Mouse (Mus musculus) urinary bladder, postnatal 25 days (tissue): Measurements from ENCODE around the gene Esr1.

Experiments used
- DNase-seq: peaks from one replicate; pipeline ENCODE4 v3.0.0; 2022; ENCODE audit warnings: low spot score

The Esr1 gene

DNA sequence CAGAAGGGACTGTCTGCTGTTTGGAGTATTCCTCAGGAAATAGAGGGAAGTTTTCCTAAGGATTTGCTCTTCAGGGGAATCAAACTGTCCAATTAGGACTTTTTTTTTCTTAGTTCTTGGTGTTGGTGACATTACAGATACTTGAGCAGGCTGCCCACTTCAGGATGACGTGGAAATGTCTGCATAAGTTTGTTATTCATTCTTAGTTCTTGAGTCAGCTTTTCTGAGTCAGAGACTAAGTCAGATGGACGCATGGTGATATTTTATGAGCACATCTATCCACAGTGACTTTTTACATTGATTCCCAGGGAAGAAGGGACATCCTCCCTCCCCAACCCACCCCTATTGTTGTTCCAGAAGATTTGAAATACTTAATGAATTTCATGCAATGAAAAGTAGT lies 372.5 kb downstream of the Esr1 start:
- DNase-seq, result no peak

DNA sequence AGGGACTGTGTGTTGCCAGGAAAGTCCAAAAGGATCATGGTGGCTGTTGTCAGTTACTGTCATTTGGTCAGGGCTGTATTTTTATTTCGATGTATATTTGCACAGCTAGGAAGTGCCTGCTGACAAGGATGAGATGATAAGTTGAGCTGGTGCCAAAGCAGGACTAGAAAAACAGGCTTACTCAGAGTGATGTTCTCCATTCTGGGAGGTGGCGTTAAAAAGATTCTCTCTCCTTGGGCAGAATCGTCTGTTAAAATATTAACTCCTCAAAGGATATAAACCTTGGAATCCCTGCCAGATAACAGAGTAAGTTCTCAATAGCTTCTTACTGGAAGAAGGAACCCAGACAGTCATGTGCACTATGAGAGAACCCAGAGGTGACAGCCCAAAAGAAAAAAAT lies 382.4 kb downstream of the Esr1 start:
- DNase-seq, result no peak

DNA sequence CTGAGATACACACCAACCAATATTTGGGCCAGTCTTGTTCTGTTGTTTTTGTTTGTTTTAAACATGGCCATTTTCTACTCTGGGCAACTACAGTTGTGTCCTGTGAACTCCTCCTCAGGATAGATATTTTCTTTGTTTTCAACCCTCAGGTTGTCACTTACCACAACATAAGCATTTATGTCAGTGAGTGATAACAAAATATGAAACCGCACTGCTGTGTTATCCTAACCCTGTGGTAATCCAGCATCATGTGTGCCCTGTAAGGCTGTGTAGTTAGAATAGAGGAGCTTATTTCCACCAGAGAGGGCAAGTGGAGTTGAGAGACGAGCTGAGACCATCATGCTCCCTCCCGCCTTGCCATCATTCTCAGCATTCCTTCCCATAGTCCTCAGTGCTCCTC lies 385.2 kb downstream of the Esr1 start:
- DNase-seq, result no peak

- DNase-seq, result no peak
Measured at GRCm38 (mm10) chr10:5008795-5009366, 397.5 kb downstream of the Esr1 start.

DNA sequence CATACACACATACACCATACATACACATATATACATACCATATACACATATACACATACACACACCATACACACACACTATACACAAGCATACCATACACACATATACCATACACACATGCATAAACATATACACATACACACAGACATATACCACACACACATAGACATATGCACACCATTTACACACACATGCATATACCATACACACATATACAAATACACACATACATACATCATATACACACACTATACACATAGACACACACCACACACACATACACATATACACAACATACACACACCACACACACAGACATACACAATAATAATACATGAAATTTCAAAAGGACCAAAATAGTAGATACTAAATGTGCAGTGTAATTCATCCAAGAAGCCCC lies 400.6 kb downstream of the Esr1 start:
- DNase-seq, result no peak

DNA sequence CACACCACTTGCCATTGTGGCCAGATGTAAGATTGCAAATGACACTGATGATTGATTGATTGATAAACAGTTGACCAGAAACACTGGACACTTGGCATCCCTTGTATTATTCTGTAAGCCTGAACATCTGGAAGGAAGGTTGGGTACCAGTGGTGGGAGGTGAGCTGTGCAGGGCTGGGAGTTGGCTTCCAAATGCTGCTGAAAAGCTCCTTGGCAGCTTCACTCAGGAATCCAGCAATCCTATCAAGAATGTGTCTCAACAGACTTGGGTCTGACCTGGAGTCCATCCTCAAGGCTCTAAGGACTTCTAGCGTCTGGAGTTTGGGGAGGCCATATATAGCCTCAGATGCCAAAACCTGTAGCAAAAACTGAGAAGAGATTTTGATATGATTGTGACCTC lies 403.6 kb downstream of the Esr1 start:
- DNase-seq, result no peak

DNA sequence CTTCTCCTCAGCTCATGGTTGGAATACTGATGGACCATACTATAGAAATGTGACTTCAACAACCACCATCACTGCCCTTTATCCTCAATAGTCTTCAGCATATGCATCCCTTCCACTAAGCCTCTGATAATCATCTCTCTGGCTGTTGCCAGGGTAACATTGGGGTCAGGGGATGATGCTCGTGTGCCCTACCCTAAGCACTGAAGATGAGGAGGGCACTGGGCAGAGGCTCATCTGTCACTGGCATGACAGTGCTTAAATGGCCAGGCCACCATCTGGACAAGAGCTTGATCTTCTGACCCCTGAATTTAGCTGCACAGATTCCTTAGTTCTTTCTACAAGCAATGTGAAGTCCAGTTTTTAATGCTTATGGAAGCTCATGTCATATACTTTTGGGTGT lies 405.8 kb downstream of the Esr1 start:
- DNase-seq, result no peak

DNA sequence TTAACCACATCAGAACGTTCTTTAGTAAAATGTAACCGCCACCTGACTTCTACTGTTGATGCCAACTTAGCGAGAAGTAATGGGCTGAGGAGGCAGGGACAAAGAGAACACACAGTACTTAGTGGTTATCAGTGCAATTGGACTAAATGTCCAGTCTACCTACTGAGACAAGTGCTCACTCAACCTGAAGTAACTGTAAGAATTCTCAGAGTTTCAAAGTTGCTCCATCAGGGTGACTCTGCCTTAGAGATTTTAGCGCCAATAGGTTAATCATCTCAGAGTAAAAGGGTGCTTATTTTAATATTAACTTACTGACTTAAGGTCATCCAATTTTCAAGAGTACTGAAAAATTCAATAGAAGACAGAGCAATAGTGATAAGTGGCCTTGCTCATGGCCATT lies 414.5 kb downstream of the Esr1 start:
- no peak for DNase-seq

DNA sequence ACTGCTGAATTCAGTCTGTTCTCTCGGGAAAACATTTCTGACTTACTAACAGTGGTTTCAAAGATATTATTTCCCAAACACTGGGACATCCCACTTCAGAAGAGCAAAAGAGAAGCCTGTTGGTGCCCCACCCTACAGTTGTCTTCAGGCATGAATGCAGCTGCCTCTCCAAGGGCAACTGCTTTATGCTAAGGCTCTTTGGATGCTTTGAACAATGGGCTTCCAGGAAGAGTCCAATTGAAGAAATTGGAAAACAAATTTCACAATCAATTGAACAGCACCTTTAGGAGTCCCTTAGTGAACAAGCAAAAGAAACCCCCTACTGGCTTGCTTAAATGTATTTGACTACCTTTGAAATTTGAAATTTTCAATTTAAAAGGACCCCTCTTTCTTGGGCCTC lies 415.8 kb downstream of the Esr1 start:
- DNase-seq, result no peak

- DNase-seq, result no peak
Measured at GRCm38 (mm10) chr10:5028301-5028700, 416.9 kb downstream of the Esr1 start.

DNA sequence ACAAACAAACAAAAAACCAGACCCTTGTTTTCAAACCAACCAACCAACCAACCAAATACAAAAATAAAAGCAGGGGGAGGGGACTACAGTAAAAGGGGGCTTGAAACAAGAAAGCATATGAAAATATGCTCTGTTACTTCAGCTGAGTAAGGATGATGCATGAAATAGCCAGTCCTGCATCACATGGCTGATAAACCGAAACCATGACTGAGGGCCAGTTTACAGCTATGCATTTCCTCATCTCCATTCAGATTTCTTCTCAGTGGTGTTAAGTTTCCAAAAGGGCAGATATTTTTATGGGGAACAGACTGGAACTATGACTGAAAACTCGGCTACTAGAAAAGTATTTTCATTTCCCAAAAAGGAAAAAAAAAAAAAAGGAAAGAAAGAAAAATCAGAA lies 417.8 kb downstream of the Esr1 start:
- DNase-seq, result no peak

DNA sequence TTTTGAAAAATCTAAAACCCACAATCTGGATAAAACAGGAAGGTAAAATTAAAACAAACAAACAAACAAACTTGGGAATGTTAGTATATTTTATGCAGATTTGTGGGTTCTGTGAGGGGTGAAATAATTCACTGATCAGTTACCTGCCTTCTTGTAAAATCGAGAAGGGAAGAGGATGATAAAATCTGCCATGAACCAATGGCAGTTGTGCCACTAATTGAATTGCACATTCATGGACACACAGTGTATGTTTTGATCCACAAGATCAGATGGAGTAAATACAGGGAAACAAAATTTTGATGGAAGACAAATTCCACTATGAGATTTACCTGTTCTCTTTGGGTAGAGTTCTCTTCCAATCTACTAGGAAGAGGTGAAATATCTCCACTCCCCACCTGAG lies 418.5 kb downstream of the Esr1 start:
- no peak for DNase-seq

DNA sequence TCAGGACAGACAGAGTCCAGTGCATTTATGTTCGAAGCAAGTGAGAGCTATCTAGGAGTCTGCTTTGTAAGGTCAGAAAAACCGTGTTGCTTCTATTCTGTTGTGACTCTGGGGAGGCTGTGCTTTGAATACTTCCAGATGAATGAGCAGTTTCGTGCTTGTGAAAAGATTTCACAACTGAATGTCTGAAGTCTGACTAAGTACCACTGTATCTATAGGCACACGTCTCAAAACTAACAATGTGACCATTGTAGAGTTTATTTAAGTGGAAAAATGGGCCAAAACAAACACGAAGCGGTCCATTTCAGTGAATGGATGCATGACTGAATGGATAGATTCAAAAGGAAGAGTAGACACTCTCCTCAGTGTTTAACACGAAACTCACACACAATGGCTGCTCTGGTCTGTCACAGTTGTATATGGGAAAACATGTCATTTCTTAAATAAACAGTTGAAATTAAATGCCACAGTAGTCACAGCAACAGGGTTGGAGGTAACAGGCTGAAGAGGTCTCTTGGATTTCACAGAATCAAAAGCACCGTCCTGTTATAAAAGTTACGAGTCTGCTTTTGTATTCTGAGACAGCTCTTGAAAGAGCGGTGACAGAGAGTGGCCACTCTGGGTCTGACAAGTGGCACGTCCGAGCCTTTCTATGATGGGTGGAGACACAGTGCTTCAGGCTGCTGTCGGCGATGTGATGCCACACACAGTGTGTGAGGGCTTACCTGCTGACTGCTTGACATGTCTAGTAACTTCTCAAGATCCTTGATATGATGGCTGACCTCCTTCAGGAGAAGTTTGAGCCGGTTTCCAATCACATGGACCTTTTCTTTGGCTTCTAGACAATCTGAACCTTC lies 421.0 kb downstream of the Esr1 start:
- DNase-seq, result no peak

DNA sequence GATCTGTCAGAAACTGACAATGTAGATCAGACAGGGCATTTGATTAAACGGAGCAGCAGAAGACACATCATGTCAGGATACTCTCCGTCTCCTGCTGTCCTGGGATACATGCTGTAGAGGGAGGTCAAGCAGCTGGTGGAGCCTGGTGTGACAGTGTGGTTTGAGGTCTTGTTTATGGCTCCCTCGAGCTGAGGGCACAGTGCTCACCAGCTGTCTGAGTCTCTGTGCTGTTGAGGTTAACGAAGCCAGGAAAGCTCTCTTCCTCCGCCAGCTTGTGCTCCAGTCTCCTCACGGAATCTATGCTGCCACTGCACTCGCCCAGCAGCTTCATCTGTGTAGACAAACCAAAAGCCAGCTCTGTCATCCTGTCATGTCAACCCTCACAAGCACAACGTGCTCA lies 429.9 kb downstream of the Esr1 start:
- DNase-seq, result no peak

DNA sequence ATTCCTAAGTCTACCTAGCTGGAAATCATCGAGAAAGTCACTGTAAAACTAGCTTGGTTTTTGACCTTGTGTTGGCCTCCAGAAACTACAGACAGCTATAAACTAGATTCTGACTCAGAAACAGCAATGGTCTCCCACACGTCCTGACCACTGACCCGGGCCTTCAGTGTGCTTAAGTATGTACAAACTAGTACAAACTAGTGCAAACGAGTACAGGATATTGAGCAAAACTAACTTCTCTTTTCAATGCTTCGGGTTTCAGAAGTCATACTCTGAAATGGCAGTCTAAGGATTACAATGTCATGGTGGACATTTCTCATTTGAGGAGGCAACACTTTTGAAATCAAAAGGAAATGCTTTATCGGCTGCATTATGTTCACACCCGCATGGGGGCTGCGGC lies 433.1 kb downstream of the Esr1 start:
- DNase-seq, result no peak

DNA sequence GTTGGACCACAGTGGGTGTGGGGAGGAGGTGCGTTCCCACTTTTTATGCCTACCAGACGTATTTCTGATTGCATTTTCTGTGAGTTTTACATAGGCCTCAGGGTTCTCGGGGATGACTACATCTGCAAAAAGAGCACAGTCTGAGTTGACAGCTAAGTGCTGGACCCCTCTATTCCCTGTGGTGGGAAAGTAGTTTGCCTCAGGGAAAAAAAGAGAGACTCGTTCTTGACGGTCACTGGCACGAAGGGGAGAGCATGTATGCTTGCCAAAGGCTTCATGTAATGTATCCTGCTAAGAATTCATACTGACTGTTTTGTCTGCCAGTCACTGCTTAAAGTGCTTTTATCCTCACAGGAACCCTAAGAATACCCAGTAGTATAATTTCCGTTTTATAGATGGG lies 433.8 kb downstream of the Esr1 start:
- DNase-seq, result no peak

- no peak for DNase-seq
Measured at GRCm38 (mm10) chr10:5045671-5046070, 434.3 kb downstream of the Esr1 start.
